Mouse (Mus musculus): Measurements from ENCODE around the gene Plin1. TPM values are rescaled to one million over a fixed set of nuclear protein-coding genes. Genes with fewer than 3 reads are reported as not detected.

The Plin1 gene
- polyA plus RNA-seq (2012; rRNA removed) (not detected in 2 replicates), polyA plus RNA-seq (2014; fragmentation: Nextera tagmentation; extraction: Ambion mirVana) (not detected in 2 replicates)

DNA sequence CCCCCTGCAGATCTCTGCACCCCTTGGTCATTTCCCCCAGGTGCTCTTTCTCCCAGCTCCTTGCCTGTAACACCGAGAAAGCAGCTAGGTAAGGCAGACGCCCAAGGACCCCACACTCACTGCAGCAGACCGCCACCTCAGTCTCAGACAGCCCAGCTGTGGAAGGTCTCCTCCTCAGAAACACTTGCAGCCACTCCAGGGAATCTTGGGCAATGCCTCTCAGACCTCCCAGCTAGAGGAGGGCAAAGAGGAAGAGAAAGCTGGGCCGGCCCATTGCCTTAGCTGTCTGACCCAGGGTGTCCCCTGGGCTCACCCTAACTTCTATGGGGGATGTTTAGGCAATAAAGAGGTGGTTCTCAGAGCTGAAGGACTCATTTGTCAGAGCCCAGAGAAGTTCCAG is at the start of gene Plin1:
TSS of gene Plin1 (minus strand) at position 282 of the 400 bp plus-strand sequence.
- H3K4me3 ChIP-seq (ENCODE audit: insufficient read depth in 1 of 2, low read depth in 2 of 2, low read length in 2 of 2): no peak within 1 kb of the TSS
- no peak within 1 kb of the TSS for H3K27ac ChIP-seq
- no peaks in the 10 kb centered on the region for H3K36me3 ChIP-seq (replicated peaks; ENCODE audit: control insufficient read depth, insufficient read depth, low read depth)
- no peaks in the 10 kb centered on the region for H3K9me3 ChIP-seq (ENCODE audit: control insufficient read depth, low read length)
- no peaks in the 10 kb centered on the region for H3K27me3 ChIP-seq (ENCODE audit: control insufficient read depth, insufficient read depth, low read length)
- no peaks in the 10 kb centered on the region for H3K4me1 ChIP-seq (replicated peaks; ENCODE audit: control insufficient read depth in 2 of 2, insufficient read depth in 2 of 2, low read length in 1 of 2)
- H3K4me2 ChIP-seq (ENCODE audit: low read depth): no peak within 1 kb of the TSS
- 40% methylated on average over 4 of the region's 4 CpGs for WGBS (ENCODE audit: insufficient replicate concordance)
- DNase-seq (ENCODE audit: low read depth in 3 of 3, low spot score in 3 of 3) (no peak), ATAC-seq (ENCODE audit: insufficient read depth) (no peak)
- H3K9ac ChIP-seq (replicated peaks): no peak within 1 kb of the TSS
- TF ChIP-seq EP300 (IDR thresholded peaks at IDR 0.05; ENCODE audit: low read depth) (no peak), CTCF (IDR thresholded peaks at IDR 0.05; ENCODE audit: low read depth) (no peak)

DNA sequence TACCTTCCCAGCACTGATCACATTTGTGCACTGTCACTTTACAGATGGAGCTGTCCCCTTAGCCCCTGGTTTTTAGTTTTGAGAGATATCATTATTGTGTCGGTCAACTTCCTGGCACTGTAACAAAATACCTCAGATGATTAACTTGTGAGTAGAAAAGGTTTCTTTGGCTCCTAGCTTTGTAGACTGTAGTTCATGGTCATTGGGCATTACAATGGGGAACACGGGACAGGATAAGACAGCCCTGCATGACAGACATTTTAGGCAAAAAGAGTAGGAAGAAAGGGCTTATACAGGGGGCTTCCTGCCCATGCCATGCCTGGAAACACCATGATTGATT is 49.8 kb upstream of the Plin1 start:
- H3K9me3 ChIP-seq (ENCODE audit: control insufficient read depth, low read length): no peaks in the 10 kb centered on the region
- H3K4me3 ChIP-seq (ENCODE audit: insufficient read depth in 1 of 2, low read depth in 2 of 2, low read length in 2 of 2): no peak overlapping the region
- no peak for DNase-seq (ENCODE audit: low read depth in 3 of 3, low spot score in 3 of 3)
- H3K36me3 ChIP-seq (replicated peaks; ENCODE audit: control insufficient read depth, insufficient read depth, low read depth): no peaks in the 10 kb centered on the region
- H3K9ac ChIP-seq (replicated peaks): no peak overlapping the region
- no peak overlapping the region for H3K4me2 ChIP-seq (ENCODE audit: low read depth)
- no peaks in the 10 kb centered on the region for H3K27me3 ChIP-seq (ENCODE audit: control insufficient read depth, insufficient read depth, low read length)
- H3K27ac ChIP-seq: no peak overlapping the region
- H3K4me1 ChIP-seq (replicated peaks; ENCODE audit: control insufficient read depth in 2 of 2, insufficient read depth in 2 of 2, low read length in 1 of 2): peaks cover 0 to 3% of the 10 kb centered on the region in 2 experiments; a peak in 1 of 4 replicates
- 69% methylated on average over 2 of the region's 2 CpGs for WGBS (ENCODE audit: insufficient replicate concordance)
- TF ChIP-seq EP300 (IDR thresholded peaks at IDR 0.05; ENCODE audit: low read depth) (no peak), CTCF (IDR thresholded peaks at IDR 0.05; ENCODE audit: low read depth) (no peak)
- ATAC-seq (ENCODE audit: insufficient read depth): no peak

GRCm38 (mm10) chr7:79781826-79782515 is 49.3 kb upstream of the Plin1 start:
- H3K27me3 ChIP-seq (ENCODE audit: control insufficient read depth, insufficient read depth, low read length): no peaks in the 10 kb centered on the region
- no peak for DNase-seq (ENCODE audit: low read depth in 3 of 3, low spot score in 3 of 3)
- H3K9me3 ChIP-seq (ENCODE audit: control insufficient read depth, low read length): no peaks in the 10 kb centered on the region
- no peaks in the 10 kb centered on the region for H3K36me3 ChIP-seq (replicated peaks; ENCODE audit: control insufficient read depth, insufficient read depth, low read depth)
- H3K4me1 ChIP-seq (replicated peaks; ENCODE audit: control insufficient read depth in 2 of 2, insufficient read depth in 2 of 2, low read length in 1 of 2): peaks cover 0 to 3% of the 10 kb centered on the region in 2 experiments; a peak in 1 of 4 replicates
- no peak for ATAC-seq (ENCODE audit: insufficient read depth)
- no peak for TF ChIP-seq CTCF (IDR thresholded peaks at IDR 0.05; ENCODE audit: low read depth)
- no peak for TF ChIP-seq EP300 (IDR thresholded peaks at IDR 0.05; ENCODE audit: low read depth)
- H3K9ac ChIP-seq (replicated peaks): no peak overlapping the region
- H3K4me2 ChIP-seq (ENCODE audit: low read depth): no peak overlapping the region
- no peak overlapping the region for H3K4me3 ChIP-seq (ENCODE audit: insufficient read depth in 1 of 2, low read depth in 2 of 2, low read length in 2 of 2)
- WGBS (ENCODE audit: insufficient replicate concordance): 65% methylated on average over 11 of the region's 11 CpGs
- H3K27ac ChIP-seq: no peak overlapping the region

GRCm38 (mm10) chr7:79780647-79781626 is 48.2 kb upstream of the Plin1 start:
- peak overlapping the region; percentile 50 for H3K27ac ChIP-seq
- H3K4me1 ChIP-seq (replicated peaks; ENCODE audit: control insufficient read depth in 2 of 2, insufficient read depth in 2 of 2, low read length in 1 of 2): peaks cover 0 to 3% of the 10 kb centered on the region in 2 experiments; a peak in 1 of 4 replicates
- TF ChIP-seq EP300 (IDR thresholded peaks at IDR 0.05; ENCODE audit: low read depth) (no peak), CTCF (IDR thresholded peaks at IDR 0.05; ENCODE audit: low read depth) (peak; percentile 93)
- 19% methylated on average over 16 of the region's 16 CpGs for WGBS (ENCODE audit: insufficient replicate concordance)
- no peaks in the 10 kb centered on the region for H3K36me3 ChIP-seq (replicated peaks; ENCODE audit: control insufficient read depth, insufficient read depth, low read depth)
- H3K9me3 ChIP-seq (ENCODE audit: control insufficient read depth, low read length): no peaks in the 10 kb centered on the region
- peak overlapping the region; percentile 13 for H3K9ac ChIP-seq (replicated peaks)
- H3K27me3 ChIP-seq (ENCODE audit: control insufficient read depth, insufficient read depth, low read length): no peaks in the 10 kb centered on the region
- DNase-seq (ENCODE audit: low read depth in 3 of 3, low spot score in 3 of 3): peak in 2 of 3 experiments; percentile 32 to 36
- H3K4me3 ChIP-seq (ENCODE audit: insufficient read depth in 1 of 2, low read depth in 2 of 2, low read length in 2 of 2): peak overlapping the region; percentile 40
- peak overlapping the region; percentile 63 for H3K4me2 ChIP-seq (ENCODE audit: low read depth)
- ATAC-seq (ENCODE audit: insufficient read depth): peak; percentile 68
